Mouse (Mus musculus) c-Kit-positive CD71-positive TER-119-positive erythroid progenitor cells, embryonic 14.5 days (primary cell): Measurements from ENCODE around the gene Zfp185.
"Not testable (repeated sequence)": the region's sequence is repeated elsewhere in the genome, so short reads cannot be mapped to it uniquely, and the experiment has no call there.

ENCODE experiments used
- DNase-seq: peaks from one replicate; pipeline ENCODE4 v3.0.0-alpha.2; 2013; ENCODE audit warnings: low spot score

Zfp185 gene

GRCm38 (mm10) chrX:73062323-73062722, 75.2 kb downstream of the Zfp185 start:
- no peak for DNase-seq

DNA sequence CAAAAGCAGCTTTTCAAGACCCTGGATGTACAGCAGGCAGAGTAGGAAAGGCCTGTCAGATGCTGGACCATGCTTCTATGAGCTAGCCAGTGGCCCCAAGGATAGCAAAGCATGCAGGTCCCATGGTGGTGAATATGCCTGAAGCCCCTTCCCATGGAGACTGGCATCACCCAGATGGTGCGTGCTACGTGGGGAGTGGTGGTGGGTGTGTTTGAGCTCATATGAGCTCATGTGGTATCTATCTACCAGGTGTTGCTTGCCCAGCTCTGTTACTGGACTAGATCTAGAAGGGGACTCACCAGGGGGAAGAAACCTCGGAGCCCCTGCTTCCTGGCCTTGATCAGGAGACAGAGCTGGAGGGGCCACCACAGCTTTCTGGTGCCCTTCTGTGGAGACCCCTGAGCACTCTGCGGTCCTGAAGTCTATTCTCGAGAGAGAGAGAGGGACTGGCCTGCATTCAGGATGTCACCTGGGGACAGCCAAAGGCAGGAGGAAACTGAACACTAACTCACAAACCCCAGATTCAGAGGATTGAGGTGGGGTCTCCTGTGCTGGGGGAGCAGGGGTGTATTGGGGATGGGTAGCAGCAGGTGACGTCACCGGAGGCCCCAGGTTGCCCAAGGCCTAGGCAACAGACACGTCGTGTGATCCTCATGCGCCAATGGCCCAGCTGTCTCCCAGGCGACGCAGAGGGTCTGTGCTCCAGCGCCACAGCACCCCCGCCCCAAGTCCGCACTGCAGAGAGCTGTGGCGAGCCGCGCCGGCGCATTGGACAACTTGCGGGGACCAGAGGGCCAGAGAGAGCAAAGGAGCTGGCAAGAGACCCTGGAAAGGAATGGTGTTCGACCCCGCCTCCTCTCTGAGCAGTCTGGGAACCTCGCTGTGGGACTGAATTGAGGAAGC, 76.6 kb downstream of the Zfp185 start:
- no peak for DNase-seq

DNA sequence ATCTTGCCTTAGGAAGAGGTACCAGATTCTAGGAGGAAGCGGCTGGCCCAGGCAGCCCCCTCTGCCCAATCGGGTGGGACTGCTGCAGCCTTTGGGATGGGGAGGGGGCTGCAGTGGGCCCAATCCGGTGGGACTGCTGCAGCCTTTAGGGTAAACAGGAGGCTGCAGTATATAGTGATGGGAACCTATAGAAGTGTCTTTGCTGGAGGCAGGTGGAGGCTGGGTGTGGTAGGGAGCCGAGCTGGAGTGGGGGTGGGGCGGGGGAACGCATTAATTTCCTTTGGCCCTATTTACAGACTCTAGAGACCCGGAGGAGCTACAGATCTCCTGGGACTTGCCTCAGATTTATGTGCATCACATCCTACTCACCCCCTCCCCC, 77.3 kb downstream of the Zfp185 start, which contains the start of gene Pnma3:
Gene Pnma3 (plus strand): TSS at position 373 of the 379 bp plus-strand sequence.
- DNase-seq, result no peak

DNA sequence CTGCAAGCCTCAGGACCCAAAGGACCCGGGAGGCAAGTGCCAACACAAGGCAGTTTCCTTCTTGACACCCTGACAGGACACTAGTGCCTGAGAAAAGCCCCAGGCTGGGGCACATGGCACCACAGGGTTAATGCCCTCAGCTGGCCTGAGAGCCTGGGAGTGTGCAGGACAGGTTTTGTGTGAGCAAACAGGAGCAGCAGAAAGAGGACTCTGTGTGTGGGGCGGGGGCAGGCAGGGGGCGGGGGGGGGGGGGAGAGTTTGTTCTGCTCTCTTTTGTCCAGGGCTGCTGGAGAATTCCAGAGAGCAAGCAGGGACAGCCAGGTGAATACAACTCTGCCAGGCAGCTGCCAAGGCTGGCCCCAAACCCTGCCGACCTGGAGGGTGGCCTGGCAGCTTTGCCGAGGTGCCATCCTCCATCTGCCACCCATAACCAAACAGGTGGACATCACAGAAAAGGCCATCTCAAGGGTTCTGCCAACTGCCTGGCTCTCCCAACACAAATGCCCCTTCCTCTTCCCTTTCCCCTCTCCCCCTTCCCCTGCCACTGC, 79.7 kb downstream of the Zfp185 start:
- not testable (repeated sequence) for DNase-seq
